Mouse (Mus musculus) inflammation-experienced regulatory T-cells, adult 6 months (primary cell): ENCODE measurements around the gene Kri1. TPM values are rescaled to one million over a fixed set of nuclear protein-coding genes. Genes with fewer than 3 reads are reported as not detected.
"Not testable (repeated sequence)": the region's sequence is repeated elsewhere in the genome, so short reads cannot be mapped to it uniquely, and the experiment has no call there.

Experiments used
- ATAC-seq: one replicate; pipeline ENCODE4 v1.8.0; 2017
- polyA plus RNA-seq, 3 experiments: library from polyadenylated mRNA; unstranded; fragments of 100-300 nt; shearing (Covaris generic); gene quantifications; one replicate each; pipeline ENCODE4 v1.2.1; 2017

The Kri1 gene
- 10 to 100 TPM; 16.5 to 36.2 (median 26.9) TPM for polyA plus RNA-seq

GRCm38 (mm10) chr9:21287571-21288402 is at the start of gene Kri1:
Kri1 (minus strand) TSS chr9:21287969.
- peak; percentile 61 for ATAC-seq

- ATAC-seq: no peak
Measured at GRCm38 (mm10) chr9:21336491-21336890, 48.7 kb upstream of the Kri1 start.

- no peak for ATAC-seq
Measured at GRCm38 (mm10) chr9:21335391-21335790, 47.6 kb upstream of the Kri1 start.

GRCm38 (mm10) chr9:21334747-21335146 is 47.0 kb upstream of the Kri1 start:
- no peak for ATAC-seq

GRCm38 (mm10) chr9:21333523-21333922 is 45.8 kb upstream of the Kri1 start:
- ATAC-seq: no peak

- ATAC-seq: peak; percentile 42
Measured at GRCm38 (mm10) chr9:21332161-21333061, 44.6 kb upstream of the Kri1 start.

- no peak for ATAC-seq
Measured at GRCm38 (mm10) chr9:21331365-21332140, 43.8 kb upstream of the Kri1 start.

GRCm38 (mm10) chr9:21329699-21330289 is 42.0 kb upstream of the Kri1 start:
- peak; percentile 9 for ATAC-seq

- no peak for ATAC-seq
Measured at GRCm38 (mm10) chr9:21329041-21329440, 41.3 kb upstream of the Kri1 start.

GRCm38 (mm10) chr9:21328041-21328440 is 40.3 kb upstream of the Kri1 start:
- peak; percentile 79 for ATAC-seq

GRCm38 (mm10) chr9:21327569-21327968 is 39.8 kb upstream of the Kri1 start:
- no peak for ATAC-seq

- no peak for ATAC-seq
Measured at GRCm38 (mm10) chr9:21324269-21324668, 36.5 kb upstream of the Kri1 start.

GRCm38 (mm10) chr9:21322917-21323297 is 35.1 kb upstream of the Kri1 start:
- ATAC-seq: not testable (repeated sequence)

GRCm38 (mm10) chr9:21322211-21322916 is 34.6 kb upstream of the Kri1 start:
- peak; percentile 20 for ATAC-seq

- peak; percentile 69 for ATAC-seq
Measured at GRCm38 (mm10) chr9:21321513-21321835, 33.7 kb upstream of the Kri1 start.

- peak; percentile 47 for ATAC-seq
Measured at GRCm38 (mm10) chr9:21320619-21321512, 33.1 kb upstream of the Kri1 start, which contains the start of gene Slc44a2. Slc44a2 (plus strand) TSS chr9:21320698.

- peak; percentile 22 for ATAC-seq
Measured at GRCm38 (mm10) chr9:21320280-21320618, 32.5 kb upstream of the Kri1 start.

- no peak for ATAC-seq
Measured at GRCm38 (mm10) chr9:21319503-21319902, 31.7 kb upstream of the Kri1 start.

GRCm38 (mm10) chr9:21318792-21319191 is 31.0 kb upstream of the Kri1 start:
- no peak for ATAC-seq

GRCm38 (mm10) chr9:21316696-21317095 is 28.9 kb upstream of the Kri1 start:
- peak; percentile 53 for ATAC-seq

- no peak for ATAC-seq
Measured at GRCm38 (mm10) chr9:21315421-21315820, 27.7 kb upstream of the Kri1 start.
